Mouse (Mus musculus) hindbrain, embryonic 14.5 days (tissue): ENCODE measurements around the gene Wfikkn2. TPM values are rescaled to one million over a fixed set of nuclear protein-coding genes. Genes with fewer than 3 reads are reported as not detected.

Experiments
- ATAC-seq: fragments of 200-750 bp; cut with Nextera tagmentation; 2 replicates; pipeline ENCODE4 v1.8.0; 2017; ENCODE audit warnings: moderate number of reproducible peaks, mild to moderate bottlenecking, moderate TSS enrichment, moderate library complexity; ENCODE audit not compliant: low FRiP score
- DNase-seq: peaks from one replicate; pipeline ENCODE4 v3.0.0-alpha.2; 2015; ENCODE audit warnings: low spot score
- H3K27ac ChIP-seq: fragments of 300-500 bp; sonication (generic); 2 replicates; pipeline ENCODE4 v1.5.1; 2014; ENCODE audit warnings: mild to moderate bottlenecking, moderate library complexity
- H3K27me3 ChIP-seq: fragments of 300-500 bp; sonication (generic); 2 replicates; pipeline ENCODE4 v1.6.1; 2014; ENCODE audit warnings: mild to moderate bottlenecking, low read length, mixed read lengths; ENCODE audit not compliant: control insufficient read depth, insufficient read depth
- H3K36me3 ChIP-seq: fragments of 300-500 bp; sonication (generic); replicated peaks from 2 replicates; pipeline ENCODE4 v1.6.1; 2014; ENCODE audit not compliant: control insufficient read depth, insufficient read depth
- H3K4me1 ChIP-seq: fragments of 300-500 bp; sonication (generic); replicated peaks from 2 replicates; pipeline ENCODE4 v1.6.1; 2014; ENCODE audit warnings: antibody characterized with exemption, low read length, mixed read lengths; ENCODE audit not compliant: control insufficient read depth, insufficient read depth
- H3K4me2 ChIP-seq: fragments of 300-500 bp; sonication (generic); replicated peaks from 2 replicates; pipeline ENCODE4 v1.6.1; 2014; ENCODE audit warnings: mild to moderate bottlenecking, moderate library complexity
- H3K4me3 ChIP-seq: fragments of 300-500 bp; sonication (generic); replicated peaks from 2 replicates; pipeline ENCODE4 v1.5.1; 2014; ENCODE audit warnings: mild to moderate bottlenecking, low read length
- H3K9ac ChIP-seq: fragments of 300-500 bp; sonication (generic); 2 replicates; pipeline ENCODE4 v1.6.1; 2014
- H3K9me3 ChIP-seq: fragments of 300-500 bp; sonication (generic); 2 replicates; pipeline ENCODE4 v1.6.1; 2016; ENCODE audit warnings: low read length; ENCODE audit not compliant: control insufficient read depth
- WGBS: fragments of 180-500 bp; shearing (Covaris S2); extraction: QIAGEN DNeasy Blood & Tissue Kit; methylation state at CpG from one replicate; pipeline ENCODE4 v1.1.7; 2014; 5-methylcytosine and 5-hydroxymethylcytosine counted together
- polyA plus RNA-seq: library from polyadenylated mRNA; unstranded; fragments of >200 nt; fragmentation: Nextera tagmentation; extraction: Ambion mirVana; gene quantifications from 2 replicates; pipeline ENCODE4 v1.2.1, GENCODE M21; 2014

The Wfikkn2 gene
- 5.7 and 6.8 TPM in 2 replicates for polyA plus RNA-seq

GRCm38 (mm10) chr11:94245955-94246788, at the start of gene Wfikkn2:
Gene Wfikkn2 (minus strand): TSS chr11:94246005.
- Histone ChIP-seq H3K27ac (peak within 1 kb of the TSS; percentile 45), H3K4me3 (no peak within 1 kb of the TSS), H3K4me2 (no peak within 1 kb of the TSS), H3K9me3 (no peaks in the 10 kb centered on the region), H3K4me1 (peaks cover 23% of the 10 kb centered on the region), H3K36me3 (no peaks in the 10 kb centered on the region), H3K9ac (no peak within 1 kb of the TSS), H3K27me3 (no peaks in the 10 kb centered on the region; the same call in 1 of the 2 replicates)
- WGBS, result 40% methylated on average over 17 of the region's 17 CpGs
- ATAC-seq (peak; percentile 79), DNase-seq (peak; percentile 62)

GRCm38 (mm10) chr11:94294996-94295845, 49.4 kb upstream of the Wfikkn2 start:
- ATAC-seq, result no peak
- no peaks in the 10 kb centered on the region for H3K9me3 ChIP-seq
- H3K36me3 ChIP-seq, result peaks cover 97% of the 10 kb centered on the region

GRCm38 (mm10) chr11:94290062-94290740, 44.4 kb upstream of the Wfikkn2 start:
- DNase-seq, result no peak
- no peaks in the 10 kb centered on the region for H3K4me1 ChIP-seq
- H3K9ac ChIP-seq, result no peak overlapping the region
- no peak overlapping the region for H3K4me3 ChIP-seq
- 93% methylated on average over 10 of the region's 10 CpGs for WGBS
- H3K4me2 ChIP-seq, result no peak overlapping the region
- no peak for ATAC-seq
- H3K9me3 ChIP-seq, result no peaks in the 10 kb centered on the region
- no peaks in the 10 kb centered on the region for H3K27me3 ChIP-seq
- peaks cover 87% of the 10 kb centered on the region for H3K36me3 ChIP-seq
- H3K27ac ChIP-seq, result no peak overlapping the region

More at GRCm38 (mm10) chr11:94294996-94295845, 49.4 kb upstream of the Wfikkn2 start:
- H3K27ac ChIP-seq, result no peak overlapping the region
- H3K9ac ChIP-seq, result no peak overlapping the region
- no peak for DNase-seq
- H3K4me2 ChIP-seq, result no peak overlapping the region
- no peak overlapping the region for H3K4me3 ChIP-seq
- no peaks in the 10 kb centered on the region for H3K4me1 ChIP-seq
- H3K27me3 ChIP-seq, result no peaks in the 10 kb centered on the region
- WGBS, result 55% methylated on average over 9 of the region's 9 CpGs

- no peak overlapping the region for H3K9ac ChIP-seq
- no peak for DNase-seq
- no peak overlapping the region for H3K27ac ChIP-seq
- H3K9me3 ChIP-seq, result no peaks in the 10 kb centered on the region
- no peak for ATAC-seq
- H3K4me1 ChIP-seq, result no peaks in the 10 kb centered on the region
- WGBS, result 93% methylated on average over 5 of the region's 5 CpGs
- no peaks in the 10 kb centered on the region for H3K27me3 ChIP-seq
- no peak overlapping the region for H3K4me2 ChIP-seq
- H3K36me3 ChIP-seq, result peaks cover 70% of the 10 kb centered on the region
- H3K4me3 ChIP-seq, result no peak overlapping the region
Observed at GRCm38 (mm10) chr11:94287105-94287504, 41.3 kb upstream of the Wfikkn2 start.

GRCm38 (mm10) chr11:94285886-94286574, 40.2 kb upstream of the Wfikkn2 start:
- H3K4me1 ChIP-seq, result no peaks in the 10 kb centered on the region
- H3K4me2 ChIP-seq, result no peak overlapping the region
- H3K4me3 ChIP-seq, result no peak overlapping the region
- peaks cover 59% of the 10 kb centered on the region for H3K36me3 ChIP-seq
- WGBS, result 91% methylated on average over 11 of the region's 11 CpGs
- no peaks in the 10 kb centered on the region for H3K9me3 ChIP-seq
- H3K27ac ChIP-seq, result no peak overlapping the region
- ATAC-seq (no peak), DNase-seq (no peak)
- no peak overlapping the region for H3K9ac ChIP-seq
- H3K27me3 ChIP-seq, result no peaks in the 10 kb centered on the region

GRCm38 (mm10) chr11:94283536-94284099, 37.8 kb upstream of the Wfikkn2 start:
- no peak overlapping the region for H3K4me3 ChIP-seq
- H3K36me3 ChIP-seq, result peaks cover 35% of the 10 kb centered on the region
- WGBS, result 94% methylated on average over 6 of the region's 6 CpGs
- no peaks in the 10 kb centered on the region for H3K4me1 ChIP-seq
- no peaks in the 10 kb centered on the region for H3K27me3 ChIP-seq
- H3K27ac ChIP-seq, result no peak overlapping the region
- ATAC-seq (0 out of 2 replicates have a peak, but pooled peaks have one; percentile 21), DNase-seq (no peak)
- H3K9ac ChIP-seq, result no peak overlapping the region
- H3K9me3 ChIP-seq, result no peaks in the 10 kb centered on the region
- H3K4me2 ChIP-seq, result no peak overlapping the region

- H3K9ac ChIP-seq, result no peak overlapping the region
- no peak overlapping the region for H3K4me3 ChIP-seq
- H3K27ac ChIP-seq, result no peak overlapping the region
- H3K9me3 ChIP-seq, result no peaks in the 10 kb centered on the region
- no peaks in the 10 kb centered on the region for H3K27me3 ChIP-seq
- no peak overlapping the region for H3K4me2 ChIP-seq
- DNase-seq, result no peak
- ATAC-seq, result no peak
- peaks cover 23% of the 10 kb centered on the region for H3K36me3 ChIP-seq
- WGBS, result 63% methylated on average over 5 of the region's 5 CpGs
- H3K4me1 ChIP-seq, result 0 out of 2 replicates have a peak, but pooled peaks cover 2% of the 10 kb centered on the region
Observed at GRCm38 (mm10) chr11:94282291-94282690, 36.5 kb upstream of the Wfikkn2 start.
